Mouse (Mus musculus): ENCODE measurements around the gene Ripk3. TPM values are rescaled to one million over a fixed set of nuclear protein-coding genes. Genes with fewer than 3 reads are reported as not detected.

Ripk3 gene
- polyA plus RNA-seq, 1 experiment from 2014 or later: 45.6 TPM

GRCm38 (mm10) chr14:55747051-55747847 is 41.4 kb downstream of the Ripk3 start:
- Histone ChIP-seq H3K27ac (no peak overlapping the region), H3K9me3 (no peaks in the 10 kb centered on the region), H3K36me3 (peaks cover 28% of the 10 kb centered on the region), H3K9ac (no peak overlapping the region), H3K4me3 (replicated peaks) (no peak overlapping the region), H3K4me2 (replicated peaks) (peak overlapping the region; percentile 89), H3K27me3 (replicated peaks) (no peaks in the 10 kb centered on the region), H3K4me1 (replicated peaks) (peaks cover 26% of the 10 kb centered on the region)
- WGBS: 89% methylated on average over 10 of the region's 10 CpGs
- no peak for ATAC-seq

- Histone ChIP-seq H3K4me1 (replicated peaks) (peaks cover 26% of the 10 kb centered on the region), H3K4me3 (replicated peaks) (peak overlapping the region; percentile 92), H3K36me3 (peaks cover 17% of the 10 kb centered on the region; the same call in 1 of the 2 replicates), H3K9ac (peak overlapping the region; percentile 81), H3K27me3 (replicated peaks) (no peaks in the 10 kb centered on the region), H3K4me2 (replicated peaks) (peak overlapping the region; percentile 89), H3K9me3 (no peaks in the 10 kb centered on the region), H3K27ac (peak overlapping the region; percentile 51; the same call in 1 of the 2 replicates)
- ATAC-seq: no peak
- under 1% methylated on average over 31 of the region's 31 CpGs for WGBS
These were observed 42.8 kb downstream of the Ripk3 start for GRCm38 (mm10) chr14:55745861-55746237.

- no peaks in the 10 kb centered on the region for H3K27me3 ChIP-seq (replicated peaks)
- peak within 1 kb of the TSS; percentile 81 for H3K9ac ChIP-seq
- peak within 1 kb of the TSS; percentile 56 for H3K27ac ChIP-seq
- 1% methylated on average over 42 of the region's 48 CpGs for WGBS
- H3K9me3 ChIP-seq: no peaks in the 10 kb centered on the region
- ATAC-seq: peak; percentile 95
- peak within 1 kb of the TSS; percentile 92 for H3K4me3 ChIP-seq (replicated peaks)
- H3K4me2 ChIP-seq (replicated peaks): peak within 1 kb of the TSS; percentile 89
- H3K36me3 ChIP-seq: peaks cover 15% of the 10 kb centered on the region
- H3K4me1 ChIP-seq (replicated peaks): peaks cover 26% of the 10 kb centered on the region
These were observed 43.3 kb downstream of the Ripk3 start, which contains the start of the genes Dhrs1 and Nop9 for GRCm38 (mm10) chr14:55745180-55745860. TSS of gene Dhrs1 (minus strand) at chr14:55745690. TSS of gene Nop9 (plus strand) at chr14:55745693.

- peak overlapping the region; percentile 10; the same call in 1 of the 2 replicates for H3K4me3 ChIP-seq (replicated peaks)
- no peaks in the 10 kb centered on the region for H3K27me3 ChIP-seq (replicated peaks)
- no peak overlapping the region for H3K27ac ChIP-seq
- H3K36me3 ChIP-seq: peaks cover 8% of the 10 kb centered on the region
- peak overlapping the region; percentile 48 for H3K4me2 ChIP-seq (replicated peaks)
- ATAC-seq: peak; percentile 72
- 0 out of 2 replicates have a peak overlapping the region, but pooled peaks have one; percentile 30 for H3K9ac ChIP-seq
- H3K9me3 ChIP-seq: no peaks in the 10 kb centered on the region
- 17% methylated on average over 10 of the region's 10 CpGs for WGBS
- H3K4me1 ChIP-seq (replicated peaks): peaks cover 26% of the 10 kb centered on the region
These were observed 45.0 kb downstream of the Ripk3 start for GRCm38 (mm10) chr14:55743711-55744110.

GRCm38 (mm10) chr14:55737086-55737687 is 51.5 kb downstream of the Ripk3 start:
- Histone ChIP-seq H3K4me2 (replicated peaks) (no peak overlapping the region), H3K27ac (no peak overlapping the region), H3K27me3 (replicated peaks) (no peaks in the 10 kb centered on the region), H3K9ac (no peak overlapping the region), H3K4me1 (replicated peaks) (0 out of 2 replicates have a peak, but pooled peaks cover 21% of the 10 kb centered on the region), H3K36me3 (peaks cover 13% of the 10 kb centered on the region), H3K9me3 (no peaks in the 10 kb centered on the region), H3K4me3 (replicated peaks) (no peak overlapping the region)
- ATAC-seq: no peak
- 75% methylated on average over 9 of the region's 9 CpGs for WGBS

GRCm38 (mm10) chr14:55735758-55736157 is 52.9 kb downstream of the Ripk3 start:
- H3K27me3 ChIP-seq (replicated peaks): no peaks in the 10 kb centered on the region
- peak overlapping the region; percentile 34; the same call in 1 of the 2 replicates for H3K27ac ChIP-seq
- H3K4me3 ChIP-seq (replicated peaks): no peak overlapping the region
- no peak overlapping the region for H3K9ac ChIP-seq
- peaks cover 13% of the 10 kb centered on the region for H3K36me3 ChIP-seq
- no peaks in the 10 kb centered on the region for H3K9me3 ChIP-seq
- peak overlapping the region; percentile 26; the same call in 1 of the 2 replicates for H3K4me2 ChIP-seq (replicated peaks)
- 56% methylated on average over 4 of the region's 4 CpGs for WGBS
- H3K4me1 ChIP-seq (replicated peaks): 0 out of 2 replicates have a peak, but pooled peaks cover 21% of the 10 kb centered on the region
- no peak for ATAC-seq

GRCm38 (mm10) chr14:55735334-55735733 is 53.3 kb downstream of the Ripk3 start:
- peak overlapping the region; percentile 34; the same call in 1 of the 2 replicates for H3K27ac ChIP-seq
- ATAC-seq: peak; percentile 82

More at GRCm38 (mm10) chr14:55735334-55735733, 53.3 kb downstream of the Ripk3 start:
- Histone ChIP-seq H3K36me3 (peaks cover 10% of the 10 kb centered on the region), H3K4me2 (replicated peaks) (0 out of 2 replicates have a peak overlapping the region, but pooled peaks have one; percentile 26), H3K4me1 (replicated peaks) (0 out of 2 replicates have a peak, but pooled peaks cover 21% of the 10 kb centered on the region), H3K9ac (no peak overlapping the region), H3K27me3 (replicated peaks) (no peaks in the 10 kb centered on the region), H3K9me3 (no peaks in the 10 kb centered on the region), H3K4me3 (replicated peaks) (no peak overlapping the region)
- 30% methylated on average over 3 of the region's 3 CpGs for WGBS

Other genes with a start within 250 kb of the Ripk3 start
- 48.8 and 50.8 TPM in 2 replicates for gene Pck2, start 248.6 kb downstream of the Ripk3 start, polyA plus RNA-seq (2015; fragmentation: Nextera tagmentation; extraction: Ambion mirVana)
- gene Dcaf11, start 228.9 kb downstream of the Ripk3 start, polyA plus RNA-seq (2015; fragmentation: Nextera tagmentation; extraction: Ambion mirVana): 72.8 and 86.2 TPM in 2 replicates
- gene A730061H03Rik, start 228.5 kb downstream of the Ripk3 start, polyA plus RNA-seq (2015; fragmentation: Nextera tagmentation; extraction: Ambion mirVana): 2.2 and 2.4 TPM in 2 replicates
- 0.49 and 0.72 TPM in 2 replicates for gene Fitm1, start 213.2 kb downstream of the Ripk3 start, polyA plus RNA-seq (2015; fragmentation: Nextera tagmentation; extraction: Ambion mirVana)
- 197 and 207 TPM in 2 replicates for gene Psme1, start 210.7 kb downstream of the Ripk3 start, polyA plus RNA-seq (2015; fragmentation: Nextera tagmentation; extraction: Ambion mirVana)
- gene Emc9, start 203.6 kb downstream of the Ripk3 start, polyA plus RNA-seq (2015; fragmentation: Nextera tagmentation; extraction: Ambion mirVana): 9.6 and 11.6 TPM in 2 replicates
- gene Psme2, start 197.8 kb downstream of the Ripk3 start, polyA plus RNA-seq (2015; fragmentation: Nextera tagmentation; extraction: Ambion mirVana): 343 and 366 TPM in 2 replicates
- 15.7 and 16.3 TPM in 2 replicates for gene Rnf31, start 197.2 kb downstream of the Ripk3 start, polyA plus RNA-seq (2015; fragmentation: Nextera tagmentation; extraction: Ambion mirVana)
- 10.5 and 10.8 TPM in 2 replicates for gene Irf9, start 185.3 kb downstream of the Ripk3 start, polyA plus RNA-seq (2015; fragmentation: Nextera tagmentation; extraction: Ambion mirVana)
- 8.2 and 10.5 TPM in 2 replicates for gene Rec8, start 170.8 kb downstream of the Ripk3 start, polyA plus RNA-seq (2015; fragmentation: Nextera tagmentation; extraction: Ambion mirVana)
- 63.8 and 72.8 TPM in 2 replicates for gene Ipo4, start 152.9 kb downstream of the Ripk3 start, polyA plus RNA-seq (2015; fragmentation: Nextera tagmentation; extraction: Ambion mirVana)
- 0.86 and 2.6 TPM in 2 replicates for gene Gm49378, start 151.0 kb downstream of the Ripk3 start, polyA plus RNA-seq (2015; fragmentation: Nextera tagmentation; extraction: Ambion mirVana)
- gene Tm9sf1, start 145.1 kb downstream of the Ripk3 start, polyA plus RNA-seq (2015; fragmentation: Nextera tagmentation; extraction: Ambion mirVana): 119 and 124 TPM in 2 replicates
- 0.75 and 1.2 TPM in 2 replicates for gene Tssk4, start 138.7 kb downstream of the Ripk3 start, polyA plus RNA-seq (2015; fragmentation: Nextera tagmentation; extraction: Ambion mirVana)
- gene Mdp1, start 128.4 kb downstream of the Ripk3 start, polyA plus RNA-seq (2015; fragmentation: Nextera tagmentation; extraction: Ambion mirVana): 58.4 and 62.1 TPM in 2 replicates
- 58.6 and 58.7 TPM in 2 replicates for gene Gmpr2, start 116.9 kb downstream of the Ripk3 start, polyA plus RNA-seq (2015; fragmentation: Nextera tagmentation; extraction: Ambion mirVana)
- gene Nedd8, start 116.7 kb downstream of the Ripk3 start, polyA plus RNA-seq (2015; fragmentation: Nextera tagmentation; extraction: Ambion mirVana): 510 and 527 TPM in 2 replicates
- gene Tinf2, start 107.0 kb downstream of the Ripk3 start, polyA plus RNA-seq (2015; fragmentation: Nextera tagmentation; extraction: Ambion mirVana): 35.8 and 38.7 TPM in 2 replicates
- gene Tgm1, start 74.9 kb downstream of the Ripk3 start, polyA plus RNA-seq (2015; fragmentation: Nextera tagmentation; extraction: Ambion mirVana): 1.1 and 1.2 TPM in 2 replicates
- 34.1 and 34.9 TPM in 2 replicates for gene Rabggta, start 66.6 kb downstream of the Ripk3 start, polyA plus RNA-seq (2015; fragmentation: Nextera tagmentation; extraction: Ambion mirVana)
- 99.4 and 117 TPM in 2 replicates for gene Dhrs1, start 43.2 kb downstream of the Ripk3 start, polyA plus RNA-seq (2015; fragmentation: Nextera tagmentation; extraction: Ambion mirVana)
- 35.6 and 36.0 TPM in 2 replicates for gene Nop9, start 43.2 kb downstream of the Ripk3 start, polyA plus RNA-seq (2015; fragmentation: Nextera tagmentation; extraction: Ambion mirVana)
- 52.7 and 63.5 TPM in 2 replicates for gene Cideb, start 30.4 kb downstream of the Ripk3 start, polyA plus RNA-seq (2015; fragmentation: Nextera tagmentation; extraction: Ambion mirVana)
- 0.31 and 0.52 TPM in 2 replicates for gene Ltb4r2, start 27.4 kb downstream of the Ripk3 start, polyA plus RNA-seq (2015; fragmentation: Nextera tagmentation; extraction: Ambion mirVana)
- gene Ltb4r1, start 22.9 kb downstream of the Ripk3 start, polyA plus RNA-seq (2015; fragmentation: Nextera tagmentation; extraction: Ambion mirVana): 0.93 and 1.0 TPM in 2 replicates
- 6.7 and 7.0 TPM in 2 replicates for gene Adcy4, start 4.8 kb downstream of the Ripk3 start, polyA plus RNA-seq (2015; fragmentation: Nextera tagmentation; extraction: Ambion mirVana)
- 25.7 and 26.3 TPM in 2 replicates for gene Nfatc4, start 34.3 kb upstream of the Ripk3 start, polyA plus RNA-seq (2015; fragmentation: Nextera tagmentation; extraction: Ambion mirVana)
- 14.5 and 18.3 TPM in 2 replicates for gene Nynrin, start 65.1 kb upstream of the Ripk3 start, polyA plus RNA-seq (2015; fragmentation: Nextera tagmentation; extraction: Ambion mirVana)
- 0.18 and 0.29 TPM in 2 replicates for gene Cbln3, start 95.5 kb upstream of the Ripk3 start, polyA plus RNA-seq (2015; fragmentation: Nextera tagmentation; extraction: Ambion mirVana)
- 15.1 and 15.4 TPM in 2 replicates for gene Khnyn, start 96.1 kb upstream of the Ripk3 start, polyA plus RNA-seq (2015; fragmentation: Nextera tagmentation; extraction: Ambion mirVana)
- gene Sdr39u1, start 111.4 kb upstream of the Ripk3 start, polyA plus RNA-seq (2015; fragmentation: Nextera tagmentation; extraction: Ambion mirVana): 73.6 and 80.3 TPM in 2 replicates
- gene Cma1, start 155.8 kb upstream of the Ripk3 start, polyA plus RNA-seq (2015; fragmentation: Nextera tagmentation; extraction: Ambion mirVana): 1.9 and 3.3 TPM in 2 replicates
- not detected in 2 replicates for gene Cma2, start 162.1 kb upstream of the Ripk3 start, polyA plus RNA-seq (2015; fragmentation: Nextera tagmentation; extraction: Ambion mirVana)
- gene Mcpt1, start 229.1 kb upstream of the Ripk3 start, polyA plus RNA-seq (2015; fragmentation: Nextera tagmentation; extraction: Ambion mirVana): 0.21 and 1.2 TPM in 2 replicates
- gene Mcpt9, start 241.6 kb upstream of the Ripk3 start, polyA plus RNA-seq (2015; fragmentation: Nextera tagmentation; extraction: Ambion mirVana): not detected in 2 replicates